Mouse (Mus musculus) heart, postnatal 4 days (tissue): ENCODE data around the gene Necab3. TPM values are rescaled to one million over a fixed set of nuclear protein-coding genes. Genes with fewer than 3 reads are reported as not detected.

Experiments
- DNase-seq: peaks from one replicate; pipeline ENCODE4 v3.0.0; 2021
- total RNA-seq, 2 experiments: library from RNA; stranded (reverse); gene quantifications; 2 replicates each; pipeline ENCODE4 v1.2.3; 2021

Gene Necab3
- total RNA-seq, 2 experiments from 2014 or later: 0.81 to 1.8 TPM

DNA sequence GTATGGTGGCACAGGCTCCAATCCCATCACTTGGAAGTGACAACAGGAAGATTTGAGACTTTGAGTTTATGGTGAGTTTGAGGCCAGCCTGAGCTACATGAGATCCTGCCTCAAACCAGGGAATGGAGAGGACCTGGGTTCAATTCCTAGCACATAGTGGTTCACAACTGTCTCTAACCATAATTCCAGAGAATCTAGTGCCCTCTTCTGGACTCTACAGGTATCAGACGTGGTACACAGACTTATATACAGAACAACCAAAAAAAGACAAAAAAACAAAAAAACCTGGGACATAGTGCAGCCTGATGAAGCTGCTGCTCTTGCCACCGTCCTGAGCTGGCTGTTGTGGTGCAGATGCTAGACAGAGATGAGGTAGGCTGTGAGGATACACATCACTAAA is 17.1 kb downstream of the Necab3 start:
- DNase-seq: no peak

DNA sequence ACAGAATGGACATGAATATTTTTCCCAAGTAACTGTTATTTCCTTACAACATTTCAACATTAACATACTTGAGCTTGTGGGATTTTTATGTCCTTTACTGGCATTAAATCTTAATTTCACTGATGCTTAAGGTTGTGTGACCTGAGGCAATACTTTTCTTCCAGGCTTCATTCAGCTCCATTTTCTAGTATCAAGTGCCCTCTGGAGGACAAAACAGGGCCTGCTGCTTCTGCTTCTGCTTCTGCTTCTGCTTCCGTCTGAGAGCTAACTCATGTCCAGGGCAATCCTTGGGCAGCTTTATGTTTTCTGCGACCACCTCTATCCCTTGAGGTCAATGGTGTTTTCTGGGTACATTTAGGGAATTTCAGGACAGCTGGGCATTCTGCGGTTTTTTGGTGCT is 19.0 kb downstream of the Necab3 start:
- DNase-seq: peak; percentile 62

DNA sequence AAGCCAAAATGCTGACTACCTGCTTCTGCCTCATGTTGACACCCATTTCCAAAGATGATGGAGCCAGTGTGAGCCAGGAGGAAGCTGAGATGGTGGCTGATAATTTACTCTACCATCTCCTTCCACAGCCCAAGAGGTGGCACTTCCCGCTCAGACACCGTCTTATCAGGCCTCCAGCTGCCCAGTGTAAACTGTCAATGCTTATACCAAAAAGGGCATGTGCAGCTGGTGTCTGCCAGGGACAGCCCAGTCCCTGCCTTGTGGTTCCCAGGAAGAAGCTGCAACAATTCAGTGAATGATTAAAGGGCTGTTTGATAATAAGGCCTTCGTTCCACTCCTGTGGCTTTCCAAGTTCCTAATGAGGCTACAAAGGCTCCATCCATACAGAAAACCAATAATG is 20.0 kb downstream of the Necab3 start:
- DNase-seq: no peak

- DNase-seq: no peak
These were observed 20.4 kb downstream of the Necab3 start for GRCm38 (mm10) chr2:154538310-154538709.

DNA sequence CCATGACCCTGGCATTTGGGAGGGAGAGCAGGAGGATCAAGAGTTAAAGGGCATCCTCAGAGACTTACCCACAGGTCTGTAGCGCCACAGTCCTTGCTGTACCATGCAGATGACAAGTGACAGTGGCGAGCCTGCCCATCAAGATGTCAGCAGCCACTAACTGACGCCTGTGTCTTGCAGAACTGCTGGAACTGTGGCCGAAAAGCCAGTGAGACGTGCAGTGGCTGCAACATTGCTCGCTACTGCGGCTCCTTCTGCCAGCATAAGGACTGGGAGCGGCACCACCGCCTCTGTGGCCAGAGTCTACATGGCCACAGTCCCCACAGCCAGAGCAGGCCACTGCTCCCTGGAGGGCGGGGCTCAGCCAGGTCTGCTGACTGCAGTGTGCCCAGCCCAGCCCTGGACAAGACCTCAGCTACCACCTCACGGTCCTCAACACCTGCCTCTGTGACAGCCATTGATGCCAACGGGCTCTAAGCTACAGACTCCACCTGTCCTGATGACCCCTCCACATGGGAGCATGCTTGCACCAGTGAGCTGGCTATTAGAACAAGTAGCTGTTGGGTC is 23.9 kb downstream of the Necab3 start:
- DNase-seq: no peak

DNA sequence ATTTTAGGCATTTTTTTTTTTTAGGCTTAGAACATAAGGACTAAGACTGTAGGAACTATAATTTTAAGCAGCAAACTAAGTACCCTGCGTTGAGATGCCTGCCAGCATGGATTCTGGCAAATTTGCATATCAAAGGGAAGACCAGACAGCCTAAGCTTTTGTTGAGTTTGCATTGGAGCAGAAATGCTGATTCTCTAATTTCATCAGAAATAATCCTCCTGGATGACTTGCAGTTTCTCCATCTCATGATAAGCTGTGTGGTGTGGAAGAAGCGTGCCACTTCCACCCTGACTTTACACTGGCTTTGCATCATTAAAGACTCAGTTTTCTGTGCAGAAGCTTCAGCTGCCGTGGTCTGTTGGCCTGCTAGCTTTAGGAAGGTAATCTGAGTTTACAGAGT is 25.8 kb downstream of the Necab3 start:
- DNase-seq: no peak

GRCm38 (mm10) chr2:154526531-154526930 is 32.2 kb downstream of the Necab3 start:
- DNase-seq: no peak

- no peak for DNase-seq
These were observed 33.4 kb downstream of the Necab3 start for GRCm38 (mm10) chr2:154525285-154525684.

- DNase-seq: no peak
These were observed 36.4 kb downstream of the Necab3 start for GRCm38 (mm10) chr2:154522334-154522733.

- DNase-seq: no peak
These were observed 37.2 kb downstream of the Necab3 start for GRCm38 (mm10) chr2:154521449-154521848.

- no peak for DNase-seq
These were observed 41.3 kb downstream of the Necab3 start for GRCm38 (mm10) chr2:154517424-154517823.

- no peak for DNase-seq
These were observed 41.7 kb downstream of the Necab3 start for GRCm38 (mm10) chr2:154516944-154517343.

DNA sequence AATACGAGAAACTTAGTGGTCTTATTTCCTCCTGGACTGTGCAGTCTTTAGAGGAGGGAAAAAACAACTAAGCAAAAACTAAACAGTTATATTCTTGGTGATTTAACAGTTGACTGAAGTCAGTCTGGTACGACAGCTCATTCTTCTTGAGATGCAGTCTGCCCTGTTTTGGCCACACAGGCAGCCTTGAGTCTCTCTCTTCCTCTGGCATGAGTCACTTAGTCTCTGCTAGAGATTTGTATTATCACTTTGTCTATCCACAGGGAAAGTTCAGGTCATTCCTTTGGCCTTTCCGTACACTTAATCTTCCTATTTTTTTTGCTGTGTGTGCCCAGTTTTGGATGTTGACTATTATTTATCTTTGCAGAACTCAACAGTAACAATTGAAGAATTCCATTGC is 48.5 kb downstream of the Necab3 start:
- no peak for DNase-seq

DNA sequence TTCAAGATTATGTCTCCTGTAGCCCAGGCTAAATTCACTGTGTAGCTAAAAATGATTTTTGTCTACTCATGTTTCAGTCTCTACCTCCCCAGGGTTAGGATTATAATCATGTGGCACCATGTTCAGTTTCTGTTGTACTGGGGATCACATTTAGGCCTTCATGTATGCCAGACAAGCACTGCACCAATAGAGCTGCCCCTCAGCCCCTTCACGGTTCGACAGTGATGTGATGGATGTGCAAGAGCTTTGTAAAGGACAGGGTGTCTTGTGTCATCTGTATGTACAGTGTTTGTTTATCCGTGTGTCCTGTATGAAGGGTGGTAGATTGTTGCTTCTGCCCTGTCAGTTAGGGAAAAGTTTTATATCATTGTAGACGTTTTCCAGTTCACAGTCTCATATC is 50.2 kb downstream of the Necab3 start:
- no peak for DNase-seq

DNA sequence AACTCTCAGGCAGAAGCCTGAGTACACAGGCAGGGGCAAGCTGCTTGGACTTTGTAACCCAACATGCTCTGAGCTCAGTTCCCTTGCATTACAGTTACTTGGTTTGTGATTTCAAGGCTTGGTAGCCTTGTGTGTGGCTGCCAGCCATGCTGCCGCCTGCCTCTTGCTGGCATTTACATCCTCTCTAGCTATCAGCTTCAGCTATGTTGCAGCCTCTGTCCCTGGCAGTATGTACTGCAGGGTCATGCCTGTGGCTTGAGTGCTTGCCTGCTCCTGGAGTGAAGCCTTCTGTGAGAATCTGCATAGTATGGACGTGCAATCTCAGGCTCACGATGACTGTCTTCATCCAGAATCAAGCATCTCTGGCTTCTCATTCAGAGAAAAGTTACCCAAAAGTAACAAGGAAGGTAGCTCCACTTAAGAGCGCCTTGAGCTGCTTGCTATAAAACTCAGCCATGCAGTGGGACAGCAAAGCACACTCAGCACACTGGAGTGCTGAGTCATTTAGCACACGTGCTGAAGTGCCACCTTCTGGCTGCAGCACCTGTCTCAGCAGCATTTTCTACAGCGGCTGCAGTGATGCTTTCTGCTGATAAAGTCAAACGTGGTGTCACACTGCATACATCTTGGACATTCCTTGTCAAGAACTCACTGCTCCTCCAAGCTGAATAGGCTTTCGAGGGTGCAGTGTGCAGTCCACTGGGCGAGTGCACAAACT is 51.0 kb downstream of the Necab3 start:
- DNase-seq: no peak

DNA sequence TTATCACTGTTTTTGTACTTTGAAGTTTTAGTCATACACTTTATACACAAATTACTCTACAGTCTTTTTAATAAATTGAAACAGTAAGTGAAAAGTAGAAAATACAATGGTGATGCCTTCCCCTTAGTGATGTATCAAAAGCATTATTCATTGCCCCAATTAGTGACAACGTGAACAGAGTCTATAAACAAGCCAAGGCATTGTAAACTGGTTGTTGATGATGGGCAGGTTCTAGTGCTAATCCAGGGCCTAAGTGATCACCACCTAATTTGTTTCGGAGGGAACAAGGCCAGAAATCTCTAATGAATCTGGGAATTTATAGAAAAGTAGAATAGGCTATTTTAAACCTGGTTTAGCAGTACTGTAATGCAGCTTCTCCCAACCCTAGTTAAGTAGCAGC is 51.6 kb downstream of the Necab3 start:
- no peak for DNase-seq

- no peak for DNase-seq
These were observed 57.9 kb downstream of the Necab3 start for GRCm38 (mm10) chr2:154500758-154501157.

DNA sequence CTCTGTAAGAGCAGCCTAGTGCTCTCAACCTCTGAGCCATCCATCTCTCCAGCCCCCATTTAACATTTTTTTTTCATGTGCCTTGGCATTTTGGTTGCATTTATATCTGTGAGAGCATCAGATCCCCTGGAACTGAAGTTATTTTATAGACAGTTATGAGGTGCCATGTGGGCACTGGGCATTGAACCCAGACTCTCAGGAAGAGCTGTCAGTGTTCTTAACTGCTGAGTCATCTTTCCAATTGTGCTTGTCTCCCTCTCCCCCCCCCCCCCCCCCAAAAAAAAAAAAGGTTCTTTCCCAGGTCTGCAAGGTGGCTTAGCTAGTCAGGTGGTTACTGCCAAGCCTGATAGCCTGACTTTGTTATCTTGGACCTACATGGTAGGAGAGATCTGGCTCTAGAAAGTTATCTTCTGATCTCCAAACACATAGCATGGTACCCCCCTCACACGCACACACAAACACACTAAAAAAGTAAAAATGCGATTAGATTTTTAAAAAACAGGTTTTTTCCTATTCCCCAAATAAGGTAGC is 58.9 kb downstream of the Necab3 start:
- no peak for DNase-seq

DNA sequence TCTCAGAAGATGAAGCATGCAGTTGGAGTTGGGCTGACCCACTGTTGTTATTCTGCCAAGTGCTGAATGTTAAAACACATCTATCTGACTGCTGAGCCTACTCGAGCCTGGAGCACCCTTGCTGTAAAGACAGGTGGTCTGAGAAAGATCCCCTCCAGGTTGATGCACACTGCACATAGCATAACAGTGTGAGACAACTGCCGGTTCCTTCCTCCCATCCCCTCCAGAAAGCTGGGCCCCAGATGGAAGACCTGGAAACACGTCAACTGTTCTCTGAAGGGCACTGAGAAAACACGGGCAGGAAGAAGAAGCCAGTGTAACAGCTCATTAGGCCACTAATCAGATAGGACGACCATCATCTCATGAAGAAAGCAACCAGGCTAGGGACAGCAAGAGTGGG is 60.1 kb downstream of the Necab3 start:
- no peak for DNase-seq

DNA sequence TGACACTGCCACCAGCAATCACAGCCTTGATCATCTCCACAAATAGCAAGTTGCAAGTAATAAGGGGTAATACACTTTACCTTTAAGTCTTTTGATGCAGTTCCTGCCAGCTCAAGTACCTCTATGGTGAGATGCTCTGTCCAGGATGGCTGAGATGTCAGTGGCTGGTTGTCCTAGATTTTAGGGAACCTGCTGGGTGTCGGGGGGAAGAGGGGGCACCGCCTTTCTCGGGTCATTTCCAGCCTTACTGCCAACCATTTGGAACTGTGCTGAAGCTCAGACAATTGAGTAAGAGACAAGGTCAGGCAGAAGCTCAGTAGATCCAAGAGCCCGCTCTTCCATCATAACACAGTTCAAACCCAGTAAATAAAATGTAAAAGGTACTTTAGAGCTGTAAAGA is 63.7 kb downstream of the Necab3 start:
- DNase-seq: no peak
